Mouse (Mus musculus): ENCODE results near the gene Scgb2b12. TPM values are rescaled to one million over a fixed set of nuclear protein-coding genes. Genes with fewer than 3 reads are reported as not detected.
"Not testable (repeated sequence)": the region's sequence is repeated elsewhere in the genome, so short reads cannot be mapped to it uniquely, and the experiment has no call there.

Scgb2b12 gene
- polyA plus RNA-seq (2015; fragmentation: Nextera tagmentation; extraction: Ambion mirVana), result not detected in 2 replicates

DNA sequence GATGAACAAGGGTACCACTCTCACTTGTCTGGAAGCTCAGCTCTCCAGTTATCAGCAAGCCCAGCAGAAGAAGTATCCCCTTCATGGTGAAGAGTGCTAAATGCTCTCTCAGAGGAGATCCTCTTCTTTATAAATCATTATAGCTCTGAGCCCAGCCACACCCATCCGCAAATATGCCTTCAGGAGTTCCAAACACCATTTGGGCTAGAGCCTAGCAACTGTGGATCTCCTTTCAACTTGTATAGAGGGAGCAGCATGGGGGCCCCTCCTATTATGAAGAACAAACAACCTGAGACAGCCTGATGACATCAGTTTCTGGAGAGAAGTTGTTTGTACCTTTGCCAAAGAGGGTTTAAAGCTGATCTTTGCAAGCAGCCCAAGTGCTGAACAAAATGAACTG is at the start of gene Scgb2b12:
Scgb2b12 (minus strand) TSS at position 101 of the 400 bp plus-strand sequence.
- H3K4me3 ChIP-seq (replicated peaks); H3K27me3 ChIP-seq (replicated peaks); H3K4me1 ChIP-seq (replicated peaks); H3K36me3 ChIP-seq; H3K9me3 ChIP-seq; H3K9ac ChIP-seq; H3K4me2 ChIP-seq (replicated peaks); H3K27ac ChIP-seq; ATAC-seq: not testable (repeated sequence)
- WGBS, result 78% methylated on average over 1 of the region's 1 CpGs

DNA sequence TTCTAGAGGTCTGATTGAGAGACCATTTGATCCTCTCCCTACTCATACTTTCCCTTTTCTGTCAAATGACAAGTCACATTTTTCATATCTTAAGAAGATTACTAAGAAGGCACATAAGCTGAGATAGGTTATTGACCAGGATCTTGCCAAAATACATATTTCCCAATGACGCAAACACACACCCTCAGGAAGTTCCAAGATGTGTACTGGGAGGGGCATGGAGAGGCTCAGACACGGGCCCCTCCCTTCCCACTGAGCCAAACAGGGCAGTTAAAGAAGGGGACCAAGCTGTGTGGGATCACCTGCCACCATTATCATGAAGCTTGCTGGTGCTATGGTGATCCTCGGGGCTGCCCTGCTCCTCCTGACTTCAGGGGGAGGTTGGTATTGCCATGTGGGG is 6.8 kb upstream of the Scgb2b12 start, which contains the start of gene Scgb1b12:
Scgb1b12 (plus strand) TSS at position 301 of the 400 bp plus-strand sequence.
- not testable (repeated sequence) for ATAC-seq; H3K4me2 ChIP-seq (replicated peaks); H3K27ac ChIP-seq; H3K9ac ChIP-seq; H3K36me3 ChIP-seq; H3K4me3 ChIP-seq (replicated peaks); H3K9me3 ChIP-seq; H3K4me1 ChIP-seq (replicated peaks); H3K27me3 ChIP-seq (replicated peaks)
- 64% methylated on average over 3 of the region's 3 CpGs for WGBS

Other genes starting within 250 kb of the Scgb2b12 start
- gene Scgb1b10, start 226.4 kb downstream of the Scgb2b12 start, polyA plus RNA-seq (2015; fragmentation: Nextera tagmentation; extraction: Ambion mirVana), result not detected in 2 replicates
- gene Scgb2b11, start 116.1 kb downstream of the Scgb2b12 start, polyA plus RNA-seq (2015; fragmentation: Nextera tagmentation; extraction: Ambion mirVana), result not detected in 2 replicates
- not detected in 2 replicates for gene Scgb1b11, start 104.4 kb downstream of the Scgb2b12 start, polyA plus RNA-seq (2015; fragmentation: Nextera tagmentation; extraction: Ambion mirVana)
- gene Scgb1b12, start 6.9 kb upstream of the Scgb2b12 start, polyA plus RNA-seq (2015; fragmentation: Nextera tagmentation; extraction: Ambion mirVana), result not detected in 2 replicates
- not detected in 2 replicates for gene Scgb1b29, start 114.3 kb upstream of the Scgb2b12 start, polyA plus RNA-seq (2015; fragmentation: Nextera tagmentation; extraction: Ambion mirVana)

Measured in intestine, embryonic 15.5 days (tissue).